Mouse (Mus musculus) gastrocnemius, postnatal 14 days (tissue): ENCODE data around the gene Edn2. TPM values are rescaled to one million over a fixed set of nuclear protein-coding genes. Genes with fewer than 3 reads are reported as not detected.

Experiments used
- DNase-seq: peaks from one replicate; pipeline ENCODE4 v3.0.0; 2021; ENCODE audit warnings: mixed read lengths
- intact Hi-C: fragments of 180-260 bp; cut with DNase I; formaldehyde crosslinking; loops from one replicate; pipeline ENCODE4 v1.15.1; 2025; ENCODE audit warnings: low total_unique reads
- total RNA-seq, 2 experiments: library from RNA; stranded (reverse); gene quantifications; 2 replicates each; pipeline ENCODE4 v1.2.3; 2021

Gene Edn2
- total RNA-seq, 2 experiments from 2014 or later = not detected

- DNase-seq = no peak
Measured at GRCm38 (mm10) chr4:120194965-120195364, 34.0 kb downstream of the Edn2 start.

GRCm38 (mm10) chr4:120199184-120199885, 38.3 kb downstream of the Edn2 start:
- no peak for DNase-seq
- intact Hi-C loops = no loop called here

More at GRCm38 (mm10) chr4:120194965-120195364, 34.0 kb downstream of the Edn2 start:
- intact Hi-C loops = no loop called here

GRCm38 (mm10) chr4:120200551-120201266, 39.7 kb downstream of the Edn2 start:
- DNase-seq = no peak
- intact Hi-C loops = no loop called here

GRCm38 (mm10) chr4:120204357-120204942, 43.4 kb downstream of the Edn2 start:
- no peak for DNase-seq
- intact Hi-C loops = no loop called here

GRCm38 (mm10) chr4:120206471-120206891, 45.5 kb downstream of the Edn2 start:
- DNase-seq = no peak
- intact Hi-C loops = no loop called here

GRCm38 (mm10) chr4:120212080-120212479, 51.1 kb downstream of the Edn2 start:
- intact Hi-C loops = no loop called here
- DNase-seq = no peak

- intact Hi-C loops = no loop called here
- DNase-seq = no peak
Measured at GRCm38 (mm10) chr4:120212812-120213211, 51.8 kb downstream of the Edn2 start.

GRCm38 (mm10) chr4:120215915-120216591, 55.0 kb downstream of the Edn2 start:
- intact Hi-C loops = no loop called here
- peak; percentile 60 for DNase-seq

GRCm38 (mm10) chr4:120216883-120217282, 55.9 kb downstream of the Edn2 start:
- DNase-seq = no peak
- intact Hi-C loops = no loop called here

Other genes with a start within 250 kb of the Edn2 start
- not detected for gene AL607142.1, start 96.2 kb upstream of the Edn2 start, total RNA-seq
- 10 to 100 TPM in 1 of 2 experiments, 1 to 10 TPM in 1; 6.7 to 11.6 TPM for gene Foxo6, start 126.1 kb downstream of the Edn2 start, total RNA-seq
- gene Scmh1, start 244.1 kb downstream of the Edn2 start, total RNA-seq = 10 to 100 TPM; 32.2 to 32.5 TPM